Mouse (Mus musculus) stomach, postnatal 0 days (tissue): ENCODE results near the gene 2610301B20Rik.

Experiments
- CTCF ChIP-seq: IDR thresholded peaks from 2 replicates; pipeline ENCODE4 v1.5.1; 2016; ENCODE audit warnings: antibody characterized with exemption, low read depth, mild to moderate bottlenecking, moderate library complexity
- EP300 ChIP-seq: optimal IDR thresholded peaks from 2 replicates; pipeline ENCODE3; 2016; ENCODE audit warnings: antibody characterized with exemption

- TF ChIP-seq CTCF, result no peak
- TF ChIP-seq EP300, result no peak
Observed at GRCm38 (mm10) chr4:10931040-10931439, 56.7 kb downstream of the 2610301B20Rik start.
